Mouse (Mus musculus) brain, embryonic 14.5 days (tissue): ENCODE results near the gene Fancd2os. TPM values are rescaled to one million over a fixed set of nuclear protein-coding genes. Genes with fewer than 3 reads are reported as not detected.

Experiments
- DNase-seq: peaks from one replicate; pipeline ENCODE4 v3.0.0-alpha.2; 2011; ENCODE audit warnings: low read depth
- CTCF ChIP-seq: fragments of 200-500 bp; IDR thresholded peaks from 2 replicates; pipeline ENCODE4 v1.5.1; 2012; ENCODE audit warnings: inconsistent platforms, mild to moderate bottlenecking, moderate library complexity, borderline replicate concordance; ENCODE audit not compliant: insufficient read depth, insufficient read length; ENCODE audit errors: extremely low read depth
- POLR2A ChIP-seq: fragments of 200-500 bp; IDR thresholded peaks from 2 replicates; pipeline ENCODE4 v1.6.1; 2012; ENCODE audit warnings: mild to moderate bottlenecking, inconsistent platforms, borderline replicate concordance; ENCODE audit not compliant: poor library complexity, insufficient read depth, insufficient read length, severe bottlenecking; ENCODE audit errors: extremely low read depth
- polyA plus RNA-seq: library from polyadenylated mRNA; depleted of rRNA; stranded (reverse); fragments of >200 nt; gene quantifications from 2 replicates; pipeline ENCODE4 v1.2.3, GENCODE M21; 2012; rRNA removed

Fancd2os gene
- 0.07 TPM in 1 of 2 replicates, not detected in the other for polyA plus RNA-seq

GRCm38 (mm10) chr6:113600543-113601139 is at the start of gene Fancd2os:
Gene Fancd2os (minus strand): TSS chr6:113600715.
- TF ChIP-seq CTCF (no peak), POLR2A (no peak)
- peak; percentile 6 for DNase-seq

- no peak for DNase-seq
- TF ChIP-seq POLR2A (no peak), CTCF (no peak)
Observed at GRCm38 (mm10) chr6:113650197-113650640, 49.7 kb upstream of the Fancd2os start.

GRCm38 (mm10) chr6:113649346-113650196 is 49.1 kb upstream of the Fancd2os start:
- no peak for TF ChIP-seq CTCF
- no peak for TF ChIP-seq POLR2A
- DNase-seq: no peak

- TF ChIP-seq CTCF (no peak), POLR2A (no peak)
Observed at GRCm38 (mm10) chr6:113644808-113645207, 44.3 kb upstream of the Fancd2os start.

GRCm38 (mm10) chr6:113643967-113644366 is 43.5 kb upstream of the Fancd2os start:
- TF ChIP-seq POLR2A: no peak
- no peak for TF ChIP-seq CTCF
- DNase-seq: no peak

More at GRCm38 (mm10) chr6:113644808-113645207, 44.3 kb upstream of the Fancd2os start:
- DNase-seq: no peak

GRCm38 (mm10) chr6:113643021-113643420 is 42.5 kb upstream of the Fancd2os start:
- TF ChIP-seq POLR2A: no peak
- no peak for TF ChIP-seq CTCF
- no peak for DNase-seq

GRCm38 (mm10) chr6:113642605-113643004 is 42.1 kb upstream of the Fancd2os start:
- TF ChIP-seq CTCF (no peak), POLR2A (no peak)
- DNase-seq: no peak

- TF ChIP-seq POLR2A: no peak
- TF ChIP-seq CTCF: no peak
- no peak for DNase-seq
Observed at GRCm38 (mm10) chr6:113639201-113639600, 38.7 kb upstream of the Fancd2os start.

GRCm38 (mm10) chr6:113638302-113639040 is 38.0 kb upstream of the Fancd2os start, which contains the start of gene Irak2:
Gene Irak2 (plus strand): TSS chr6:113638467.
- peak; percentile 93 for DNase-seq
- no peak; the same call in 1 of the 2 replicates for TF ChIP-seq POLR2A
- TF ChIP-seq CTCF: peak; percentile 92

- TF ChIP-seq CTCF: no peak
- no peak for TF ChIP-seq POLR2A
- no peak for DNase-seq
Observed at GRCm38 (mm10) chr6:113632863-113633262, 32.3 kb upstream of the Fancd2os start.

GRCm38 (mm10) chr6:113630322-113630721 is 29.8 kb upstream of the Fancd2os start:
- TF ChIP-seq POLR2A: no peak
- no peak for TF ChIP-seq CTCF
- DNase-seq: no peak
